Mouse (Mus musculus): Measurements from ENCODE around the gene Pde4c. TPM values are rescaled to one million over a fixed set of nuclear protein-coding genes. Genes with fewer than 3 reads are reported as not detected.

The Pde4c gene
- polyA plus RNA-seq, 2 experiments, result 0.38 TPM; not detected in 1

GRCm38 (mm10) chr8:70762118-70762517, 38.6 kb downstream of the Pde4c start:
- peaks cover 12% of the 10 kb centered on the region for H3K36me3 ChIP-seq (ENCODE audit: control insufficient read depth, insufficient read depth, low read length)
- H3K9ac ChIP-seq (ENCODE audit: low read depth, low read length, severe bottlenecking), result no peak overlapping the region
- ATAC-seq (ENCODE audit: low FRiP score, low read depth) (no peak), DNase-seq (ENCODE audit: low spot score) (no peak)
- H3K4me3 ChIP-seq (replicated peaks; ENCODE audit: low read length), result no peak overlapping the region
- H3K27me3 ChIP-seq (ENCODE audit: control insufficient read depth, insufficient read depth, low read length), result no peaks in the 10 kb centered on the region
- WGBS, result 79% methylated on average over 1 of the region's 1 CpGs
- no peaks in the 10 kb centered on the region for H3K9me3 ChIP-seq (ENCODE audit: control insufficient read depth, low read length)
- peaks cover 22% of the 10 kb centered on the region for H3K4me1 ChIP-seq (ENCODE audit: control insufficient read depth, insufficient read depth, low read length)
- no peak overlapping the region for H3K4me2 ChIP-seq (replicated peaks; ENCODE audit: low read depth, low read length, severe bottlenecking)
- no peak for TF ChIP-seq POLR2A (IDR thresholded peaks at IDR 0.05; ENCODE audit: borderline replicate concordance, extremely low read depth, insufficient read depth, insufficient read length)
- H3K27ac ChIP-seq (replicated peaks; ENCODE audit: low read depth, low read length), result no peak overlapping the region

GRCm38 (mm10) chr8:70763354-70763753, 39.8 kb downstream of the Pde4c start:
- no peak for DNase-seq (ENCODE audit: low spot score)
- WGBS, result 6% methylated on average over 3 of the region's 3 CpGs
- peaks cover 22% of the 10 kb centered on the region for H3K4me1 ChIP-seq (ENCODE audit: control insufficient read depth, insufficient read depth, low read length)

GRCm38 (mm10) chr8:70764026-70764425, 40.5 kb downstream of the Pde4c start:
- no peak for DNase-seq (ENCODE audit: low spot score)
- Histone ChIP-seq H3K36me3 (ENCODE audit: control insufficient read depth, insufficient read depth, low read length) (peaks cover 10% of the 10 kb centered on the region), H3K9me3 (ENCODE audit: control insufficient read depth, low read length) (no peaks in the 10 kb centered on the region), H3K27ac (replicated peaks; ENCODE audit: low read depth, low read length) (no peak overlapping the region), H3K9ac (ENCODE audit: low read depth, low read length, severe bottlenecking) (no peak overlapping the region), H3K4me3 (replicated peaks; ENCODE audit: low read length) (no peak overlapping the region), H3K4me2 (replicated peaks; ENCODE audit: low read depth, low read length, severe bottlenecking) (no peak overlapping the region), H3K27me3 (ENCODE audit: control insufficient read depth, insufficient read depth, low read length) (no peaks in the 10 kb centered on the region), H3K4me1 (ENCODE audit: control insufficient read depth, insufficient read depth, low read length) (peaks cover 22% of the 10 kb centered on the region)
- 85% methylated on average over 8 of the region's 8 CpGs for WGBS
- ATAC-seq (ENCODE audit: low FRiP score, low read depth), result no peak
- no peak for TF ChIP-seq POLR2A (IDR thresholded peaks at IDR 0.05; ENCODE audit: borderline replicate concordance, extremely low read depth, insufficient read depth, insufficient read length)

More at GRCm38 (mm10) chr8:70763354-70763753, 39.8 kb downstream of the Pde4c start:
- no peak overlapping the region for H3K27ac ChIP-seq (replicated peaks; ENCODE audit: low read depth, low read length)
- ATAC-seq (ENCODE audit: low FRiP score, low read depth), result no peak
- no peak overlapping the region for H3K4me3 ChIP-seq (replicated peaks; ENCODE audit: low read length)
- TF ChIP-seq POLR2A (IDR thresholded peaks at IDR 0.05; ENCODE audit: borderline replicate concordance, extremely low read depth, insufficient read depth, insufficient read length), result no peak
- peaks cover 3% of the 10 kb centered on the region; the same call in 1 of the 2 replicates for H3K36me3 ChIP-seq (ENCODE audit: control insufficient read depth, insufficient read depth, low read length)
- H3K27me3 ChIP-seq (ENCODE audit: control insufficient read depth, insufficient read depth, low read length), result no peaks in the 10 kb centered on the region
- H3K4me2 ChIP-seq (replicated peaks; ENCODE audit: low read depth, low read length, severe bottlenecking), result no peak overlapping the region
- no peak overlapping the region for H3K9ac ChIP-seq (ENCODE audit: low read depth, low read length, severe bottlenecking)
- no peaks in the 10 kb centered on the region for H3K9me3 ChIP-seq (ENCODE audit: control insufficient read depth, low read length)

- TF ChIP-seq POLR2A (IDR thresholded peaks at IDR 0.05; ENCODE audit: borderline replicate concordance, extremely low read depth, insufficient read depth, insufficient read length), result no peak
- Histone ChIP-seq H3K27me3 (ENCODE audit: control insufficient read depth, insufficient read depth, low read length) (no peaks in the 10 kb centered on the region), H3K9me3 (ENCODE audit: control insufficient read depth, low read length) (no peaks in the 10 kb centered on the region), H3K36me3 (ENCODE audit: control insufficient read depth, insufficient read depth, low read length) (peaks cover 13% of the 10 kb centered on the region), H3K9ac (ENCODE audit: low read depth, low read length, severe bottlenecking) (no peak overlapping the region), H3K4me3 (replicated peaks; ENCODE audit: low read length) (no peak overlapping the region), H3K27ac (replicated peaks; ENCODE audit: low read depth, low read length) (no peak overlapping the region), H3K4me1 (ENCODE audit: control insufficient read depth, insufficient read depth, low read length) (peaks cover 22% of the 10 kb centered on the region), H3K4me2 (replicated peaks; ENCODE audit: low read depth, low read length, severe bottlenecking) (no peak overlapping the region)
- DNase-seq (ENCODE audit: low spot score) (no peak), ATAC-seq (ENCODE audit: low FRiP score, low read depth) (no peak)
- WGBS, result 92% methylated on average over 13 of the region's 13 CpGs
These were observed 41.2 kb downstream of the Pde4c start for GRCm38 (mm10) chr8:70764676-70765075.

- H3K4me2 ChIP-seq (replicated peaks; ENCODE audit: low read depth, low read length, severe bottlenecking), result peak overlapping the region; percentile 88
- H3K9me3 ChIP-seq (ENCODE audit: control insufficient read depth, low read length), result no peaks in the 10 kb centered on the region
- no peaks in the 10 kb centered on the region for H3K27me3 ChIP-seq (ENCODE audit: control insufficient read depth, insufficient read depth, low read length)
- WGBS, result 84% methylated on average over 9 of the region's 9 CpGs
- peak overlapping the region; percentile 55 for H3K9ac ChIP-seq (ENCODE audit: low read depth, low read length, severe bottlenecking)
- H3K4me3 ChIP-seq (replicated peaks; ENCODE audit: low read length), result peak overlapping the region; percentile 44; the same call in 1 of the 2 replicates
- peaks cover 16% of the 10 kb centered on the region for H3K4me1 ChIP-seq (ENCODE audit: control insufficient read depth, insufficient read depth, low read length)
- no peak for DNase-seq (ENCODE audit: low spot score)
- no peak overlapping the region for H3K27ac ChIP-seq (replicated peaks; ENCODE audit: low read depth, low read length)
- H3K36me3 ChIP-seq (ENCODE audit: control insufficient read depth, insufficient read depth, low read length), result peaks cover 20% of the 10 kb centered on the region
- TF ChIP-seq POLR2A (IDR thresholded peaks at IDR 0.05; ENCODE audit: borderline replicate concordance, extremely low read depth, insufficient read depth, insufficient read length), result no peak
- ATAC-seq (ENCODE audit: low FRiP score, low read depth), result no peak
These were observed 41.8 kb downstream of the Pde4c start for GRCm38 (mm10) chr8:70765329-70765728.

Data from limb, embryonic 14.5 days (tissue).